Mouse (Mus musculus) lung, adult 2 months (tissue): Measurements from ENCODE around the gene Gm11541. TPM values are rescaled to one million over a fixed set of nuclear protein-coding genes. Genes with fewer than 3 reads are reported as not detected.

Experiments
- DNase-seq: peaks from one replicate; pipeline ENCODE4 v3.0.0; 2022
- H3K4me1 ChIP-seq: fragments of 200-500 bp; 2 replicates; pipeline ENCODE4 v1.6.1; 2011; ENCODE audit warnings: low read length; ENCODE audit not compliant: control insufficient read depth, insufficient read depth
- H3K4me3 ChIP-seq: fragments of 200-500 bp; replicated peaks from 2 replicates; pipeline ENCODE3; 2011; ENCODE audit warnings: low read depth, mild to moderate bottlenecking, control low read depth, low read length; ENCODE audit errors: extremely low read depth
- CTCF ChIP-seq: fragments of 200-500 bp; IDR thresholded peaks from 2 replicates; pipeline ENCODE4 v1.5.1; 2011; ENCODE audit warnings: mild to moderate bottlenecking, low read length, control low read depth; ENCODE audit not compliant: insufficient read depth
- POLR2A ChIP-seq: fragments of 200-500 bp; IDR thresholded peaks from 2 replicates; pipeline ENCODE4 v1.6.1; 2011; ENCODE audit warnings: low read depth, mild to moderate bottlenecking, control low read depth, low read length, borderline replicate concordance; ENCODE audit errors: extremely low read depth
- WGBS: fragments of 180-500 bp; shearing (Covaris S2); methylation state at CpG from one replicate; pipeline ENCODE4 v1.1.7; 2018; 5-methylcytosine and 5-hydroxymethylcytosine counted together
- polyA plus RNA-seq: library from polyadenylated mRNA; depleted of rRNA; stranded (reverse); fragments of >200 nt; gene quantifications from 2 replicates; pipeline ENCODE4 v1.2.3, GENCODE M21; 2012; rRNA removed

Gene Gm11541
- polyA plus RNA-seq, 1 experiment = not detected

GRCm38 (mm10) chr11:94646457-94646856 lies 57.8 kb downstream of the Gm11541 start:
- no peak for DNase-seq
- 96% methylated on average over 4 of the region's 4 CpGs for WGBS
- no peak overlapping the region for H3K4me3 ChIP-seq
- no peak for TF ChIP-seq POLR2A
- TF ChIP-seq CTCF = no peak
- H3K4me1 ChIP-seq = no peaks in the 10 kb centered on the region

Other genes starting within 250 kb of the Gm11541 start
- 3.5 and 4.3 TPM in 2 replicates for gene Cacna1g, start 230.3 kb downstream of the Gm11541 start, polyA plus RNA-seq
- 0.15 and 0.70 TPM in 2 replicates for gene Spata20, start 218.3 kb downstream of the Gm11541 start, polyA plus RNA-seq
- 60.0 and 62.2 TPM in 2 replicates for gene Epn3, start 204.5 kb downstream of the Gm11541 start, polyA plus RNA-seq
- gene Mycbpap, start 182.8 kb downstream of the Gm11541 start, polyA plus RNA-seq = 5.8 and 7.6 TPM in 2 replicates
- gene Rsad1, start 155.2 kb downstream of the Gm11541 start, polyA plus RNA-seq = 10.3 and 12.7 TPM in 2 replicates
- gene Chad, start 139.5 kb downstream of the Gm11541 start, polyA plus RNA-seq = 32.6 and 38.8 TPM in 2 replicates
- gene Acsf2, start 102.6 kb downstream of the Gm11541 start, polyA plus RNA-seq = 28.0 and 35.2 TPM in 2 replicates
- gene Lrrc59, start 74.7 kb downstream of the Gm11541 start, polyA plus RNA-seq = 41.4 and 46.3 TPM in 2 replicates
- 32.8 and 34.7 TPM in 2 replicates for gene Mrpl27, start 50.7 kb downstream of the Gm11541 start, polyA plus RNA-seq
- 0.11 and 0.51 TPM in 2 replicates for gene Eme1, start 50.5 kb downstream of the Gm11541 start, polyA plus RNA-seq
- gene Xylt2, start 27.0 kb downstream of the Gm11541 start, polyA plus RNA-seq = 38.4 and 41.1 TPM in 2 replicates
- gene Cdc34b, start 37.3 kb upstream of the Gm11541 start, polyA plus RNA-seq = 0.15 TPM in 2 replicates
- not detected in 2 replicates for gene Tmem92, start 78.2 kb upstream of the Gm11541 start, polyA plus RNA-seq
- gene Col1a1, start 231.7 kb upstream of the Gm11541 start, polyA plus RNA-seq = 108 and 115 TPM in 2 replicates